Mouse (Mus musculus): ENCODE measurements at regions not wholly inside any gene's neighbourhood (a gene's known extent, or its start where the extent isn't known, plus 50 kb on each side); places are given as distances from the start of the nearest gene placed in this dataset. TPM values are rescaled to one million over a fixed set of nuclear protein-coding genes. Genes with fewer than 3 reads are reported as not detected.
A peak's percentile ranks its signal among the peaks of the same experiment; 100 is the strongest.

DNA sequence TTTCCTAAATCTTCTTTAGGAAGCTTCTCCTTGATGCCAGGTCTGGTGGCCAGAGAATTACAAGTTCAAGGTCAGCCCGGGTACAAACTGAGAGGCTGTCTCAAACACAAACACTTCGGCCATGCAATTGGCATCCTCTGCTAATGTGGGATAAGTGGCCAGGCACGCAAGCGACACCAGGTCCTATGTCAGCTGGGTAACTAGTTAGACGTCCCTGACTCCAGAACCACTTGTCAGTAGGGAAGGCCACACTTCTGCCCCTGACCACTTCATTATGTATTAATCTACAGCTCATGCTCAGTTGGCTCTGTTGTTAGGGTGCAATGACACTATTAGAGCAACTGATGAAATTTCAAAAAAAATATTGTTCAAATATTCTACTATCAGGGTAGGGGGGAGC lies 149.5 kb upstream of the Tshz3 start:
- Histone ChIP-seq H3K4me2 (no peak overlapping the region), H3K27me3 (no peaks in the 10 kb centered on the region), H3K9ac (no peak overlapping the region), H3K9me3 (no peaks in the 10 kb centered on the region), H3K36me3 (no peaks in the 10 kb centered on the region), H3K4me1 (no peaks in the 10 kb centered on the region), H3K27ac (no peak overlapping the region), H3K4me3 (no peak overlapping the region)
- ATAC-seq (ENCODE audit: borderline replicate concordance, extremely low read depth, low FRiP score, low TSS enrichment) = no peak
- WGBS = 74% methylated on average over 5 of the region's 5 CpGs

DNA sequence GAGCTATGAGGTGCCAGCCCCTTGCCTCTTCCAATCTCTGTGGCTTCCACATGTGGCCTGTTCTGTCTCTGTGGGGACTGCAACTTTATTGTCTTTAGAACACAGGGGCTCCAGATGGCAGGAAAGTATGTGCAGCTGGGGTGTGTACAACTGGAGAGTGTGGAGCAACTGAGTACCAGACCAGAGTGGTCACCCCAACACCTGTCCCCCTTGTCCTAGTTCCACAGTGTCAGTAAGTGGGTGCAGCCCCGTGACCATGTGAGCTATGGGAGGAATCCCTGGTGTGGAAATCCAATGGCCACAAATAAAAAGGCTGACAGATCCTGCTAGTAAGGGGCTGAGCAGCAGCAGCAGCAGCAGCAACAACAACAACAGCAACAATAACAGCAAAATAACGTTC lies 126.9 kb upstream of the Tshz3 start:
- H3K4me3 ChIP-seq = no peak overlapping the region
- no peaks in the 10 kb centered on the region for H3K36me3 ChIP-seq
- 84% methylated on average over 2 of the region's 2 CpGs for WGBS
- H3K9me3 ChIP-seq = no peaks in the 10 kb centered on the region
- no peaks in the 10 kb centered on the region for H3K4me1 ChIP-seq
- no peak for ATAC-seq (ENCODE audit: borderline replicate concordance, extremely low read depth, low FRiP score, low TSS enrichment)
- H3K9ac ChIP-seq = no peak overlapping the region
- no peak overlapping the region for H3K27ac ChIP-seq
- no peak overlapping the region for H3K4me2 ChIP-seq
- no peaks in the 10 kb centered on the region for H3K27me3 ChIP-seq

DNA sequence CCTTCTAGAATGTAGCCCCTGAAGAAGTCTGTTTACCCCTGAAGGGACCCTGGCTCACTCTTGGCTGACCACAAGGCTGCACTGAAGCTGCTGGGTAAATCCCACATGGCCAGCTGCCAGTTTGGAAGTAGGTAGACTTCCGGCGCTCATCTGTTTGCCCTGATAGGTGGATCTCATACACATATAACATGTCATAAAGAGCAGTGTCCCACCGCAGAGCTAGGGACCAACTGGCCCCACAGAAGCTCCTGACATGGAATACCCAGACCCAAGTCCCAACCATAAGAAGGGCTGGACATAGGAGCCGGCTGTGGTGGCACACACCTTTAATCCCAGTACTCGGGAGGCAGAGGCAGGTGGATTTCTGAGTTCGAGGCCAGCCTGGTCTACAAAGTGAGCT lies 115.8 kb upstream of the Tshz3 start:
- Histone ChIP-seq H3K4me2 (no peak overlapping the region), H3K36me3 (no peaks in the 10 kb centered on the region)
- 89% methylated on average over 6 of the region's 6 CpGs for WGBS

DNA sequence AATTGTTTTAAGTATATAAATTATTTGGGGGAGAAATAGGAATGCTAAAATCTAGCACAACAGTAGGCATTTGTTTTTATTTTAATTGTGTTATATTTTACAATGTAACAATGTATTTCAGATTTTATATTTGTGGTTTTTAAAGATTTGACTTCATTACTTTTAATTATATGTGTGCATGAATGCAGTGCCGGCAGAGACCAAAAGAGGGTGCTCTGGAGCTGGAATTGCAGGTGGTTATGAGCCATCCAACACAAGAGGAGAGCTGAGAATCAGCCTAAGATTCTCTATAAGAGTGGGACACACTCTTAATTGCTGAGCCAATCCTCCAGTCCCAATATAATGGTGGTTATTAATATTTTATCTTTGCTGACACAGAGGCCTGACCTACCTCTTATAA lies 112.9 kb upstream of the Tshz3 start:
- no peak for ATAC-seq (ENCODE audit: borderline replicate concordance, extremely low read depth, low FRiP score, low TSS enrichment)
- no peaks in the 10 kb centered on the region for H3K27me3 ChIP-seq
- no peaks in the 10 kb centered on the region for H3K36me3 ChIP-seq
- H3K4me2 ChIP-seq = no peak overlapping the region
- no peaks in the 10 kb centered on the region for H3K9me3 ChIP-seq
- no peaks in the 10 kb centered on the region for H3K4me1 ChIP-seq
- no peak overlapping the region for H3K9ac ChIP-seq
- 73% methylated on average over 1 of the region's 1 CpGs for WGBS
- no peak overlapping the region for H3K4me3 ChIP-seq
- H3K27ac ChIP-seq = no peak overlapping the region

More for the DNA sequence above, 115.8 kb upstream of the Tshz3 start:
- Histone ChIP-seq H3K9ac (no peak overlapping the region), H3K9me3 (no peaks in the 10 kb centered on the region), H3K27me3 (no peaks in the 10 kb centered on the region), H3K27ac (no peak overlapping the region), H3K4me3 (no peak overlapping the region), H3K4me1 (no peaks in the 10 kb centered on the region)
- no peak for ATAC-seq (ENCODE audit: borderline replicate concordance, extremely low read depth, low FRiP score, low TSS enrichment)

DNA sequence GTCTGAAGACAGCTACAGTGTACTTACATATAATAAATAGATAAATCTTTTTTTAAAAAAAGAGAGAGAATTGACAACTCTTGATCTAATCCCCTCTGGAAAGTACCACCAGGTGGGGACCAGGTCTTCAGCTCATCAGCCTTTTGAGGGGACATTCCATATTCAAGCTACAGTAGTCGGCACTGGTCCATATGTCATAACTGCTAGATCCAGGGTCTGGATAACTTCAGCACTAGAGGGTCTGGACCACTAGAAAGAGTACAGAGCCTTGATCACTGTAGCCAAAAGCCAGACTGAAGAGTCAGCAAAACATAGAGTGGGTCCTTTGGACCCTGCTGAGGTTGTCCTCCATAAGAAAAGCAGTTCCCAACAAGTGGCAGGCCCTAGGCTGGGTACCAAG lies 106.4 kb upstream of the Tshz3 start:
- 71% methylated on average over 1 of the region's 1 CpGs for WGBS
- H3K4me1 ChIP-seq = no peaks in the 10 kb centered on the region
- no peaks in the 10 kb centered on the region for H3K36me3 ChIP-seq
- no peak overlapping the region for H3K9ac ChIP-seq
- H3K4me3 ChIP-seq = no peak overlapping the region
- H3K27me3 ChIP-seq = no peaks in the 10 kb centered on the region
- ATAC-seq (ENCODE audit: borderline replicate concordance, extremely low read depth, low FRiP score, low TSS enrichment) = no peak
- no peak overlapping the region for H3K27ac ChIP-seq
- no peak overlapping the region for H3K4me2 ChIP-seq
- no peaks in the 10 kb centered on the region for H3K9me3 ChIP-seq

DNA sequence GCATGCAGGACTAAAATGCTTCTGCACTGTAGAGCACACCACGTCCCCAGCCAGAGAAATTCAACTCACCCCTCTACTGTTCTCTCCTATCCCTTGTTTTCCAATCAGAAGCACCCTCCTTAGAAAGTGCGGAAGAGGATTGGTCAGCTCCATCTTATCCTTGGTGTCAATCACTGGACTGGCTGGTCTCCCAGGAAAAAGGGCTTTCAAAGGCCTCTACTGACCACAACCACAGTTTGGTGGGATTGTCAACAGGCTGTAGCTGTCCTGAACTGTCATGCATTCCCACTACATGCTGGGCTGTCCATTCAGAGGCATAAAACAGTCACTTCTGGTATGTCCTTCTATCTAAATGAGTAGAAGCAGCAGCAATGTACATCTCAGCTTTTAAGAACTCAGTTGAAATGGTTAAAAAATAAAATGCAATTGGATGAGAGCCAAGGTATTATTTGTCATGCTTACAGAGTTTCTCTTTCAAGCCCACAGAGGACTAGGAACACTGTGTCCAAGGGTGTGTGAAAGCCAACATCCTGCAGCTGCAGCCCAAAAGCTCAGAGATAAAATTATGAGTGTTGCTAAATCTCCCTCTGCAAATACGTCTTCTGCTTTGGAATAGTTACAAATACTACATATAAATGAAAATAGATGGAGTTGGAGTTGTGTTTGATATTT lies 101.2 kb upstream of the Tshz3 start:
- 0 out of 2 replicates have a peak, but pooled peaks cover 4% of the 10 kb centered on the region for H3K9me3 ChIP-seq
- no peak overlapping the region for H3K4me3 ChIP-seq
- H3K4me1 ChIP-seq = peaks cover 5% of the 10 kb centered on the region; the same call in 1 of the 2 replicates
- no peaks in the 10 kb centered on the region for H3K27me3 ChIP-seq
- no peak overlapping the region for H3K9ac ChIP-seq
- no peak overlapping the region for H3K4me2 ChIP-seq
- H3K36me3 ChIP-seq = no peaks in the 10 kb centered on the region
- WGBS = 60% methylated on average over 3 of the region's 3 CpGs
- peak; percentile 90 for ATAC-seq (ENCODE audit: borderline replicate concordance, extremely low read depth, low FRiP score, low TSS enrichment)
- peak overlapping the region; percentile 72 for H3K27ac ChIP-seq

DNA sequence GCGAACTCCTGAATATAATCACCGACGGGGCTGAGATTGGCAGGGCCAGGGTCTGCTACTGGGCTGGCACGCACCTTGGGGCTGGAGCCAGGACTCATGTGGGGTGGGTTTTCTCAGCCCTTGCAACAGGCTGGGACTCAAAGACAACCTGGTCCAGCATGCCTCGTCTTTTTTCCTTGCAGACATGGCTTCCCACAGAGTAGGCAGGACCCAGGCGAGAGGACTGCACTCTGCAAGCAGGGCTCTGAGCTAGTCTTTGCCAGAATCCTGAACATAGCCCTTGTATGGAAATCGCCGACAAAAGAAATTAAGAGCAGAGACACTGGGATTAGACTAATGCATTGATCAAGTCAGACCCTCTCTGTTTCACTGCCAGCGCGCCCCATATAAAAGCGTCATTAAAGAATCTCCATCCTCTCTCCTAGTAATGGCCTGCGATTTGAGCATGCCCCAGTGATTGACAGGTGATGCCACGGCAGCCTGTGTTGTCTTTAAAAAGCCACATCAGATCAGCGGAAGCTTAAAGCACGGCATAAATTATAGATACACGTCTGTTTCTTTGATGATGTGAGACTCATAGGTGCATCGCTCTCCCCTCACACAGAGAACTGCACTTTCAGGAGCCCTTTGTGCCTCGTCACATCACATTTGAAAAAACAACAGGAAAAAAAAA lies 92.8 kb upstream of the Tshz3 start:
- Histone ChIP-seq H3K4me2 (no peak overlapping the region), H3K9ac (no peak overlapping the region), H3K4me1 (peaks cover 22% of the 10 kb centered on the region), H3K4me3 (no peak overlapping the region), H3K27me3 (no peaks in the 10 kb centered on the region), H3K9me3 (no peaks in the 10 kb centered on the region), H3K27ac (no peak overlapping the region), H3K36me3 (no peaks in the 10 kb centered on the region)
- ATAC-seq (ENCODE audit: borderline replicate concordance, extremely low read depth, low FRiP score, low TSS enrichment) = no peak
- WGBS = 67% methylated on average over 18 of the region's 18 CpGs

DNA sequence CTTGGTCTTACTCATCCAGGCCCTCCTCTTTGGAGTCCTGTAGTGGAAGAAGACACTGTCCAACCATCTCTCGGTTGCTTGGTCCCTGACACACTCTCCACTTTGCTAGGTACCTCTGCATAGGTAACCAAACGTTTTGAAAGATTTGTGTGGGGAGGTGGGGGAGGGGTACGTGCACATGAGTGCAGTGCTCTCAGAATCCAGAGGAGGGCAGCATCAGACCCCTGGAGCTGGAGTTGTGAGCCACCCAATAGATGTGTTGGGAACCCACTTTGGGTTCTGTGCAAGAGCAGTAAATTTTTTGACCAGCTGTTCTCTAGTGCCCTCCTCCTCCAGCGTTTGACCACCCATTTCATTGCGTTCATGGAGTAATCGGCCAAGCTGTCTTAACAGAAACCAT lies 77.7 kb upstream of the Tshz3 start:
- Histone ChIP-seq H3K4me2 (no peak overlapping the region), H3K9me3 (no peaks in the 10 kb centered on the region), H3K9ac (no peak overlapping the region), H3K4me1 (no peaks in the 10 kb centered on the region), H3K4me3 (no peak overlapping the region), H3K36me3 (no peaks in the 10 kb centered on the region), H3K27ac (no peak overlapping the region), H3K27me3 (no peaks in the 10 kb centered on the region)
- 73% methylated on average over 6 of the region's 6 CpGs for WGBS
- no peak for ATAC-seq (ENCODE audit: borderline replicate concordance, extremely low read depth, low FRiP score, low TSS enrichment)

DNA sequence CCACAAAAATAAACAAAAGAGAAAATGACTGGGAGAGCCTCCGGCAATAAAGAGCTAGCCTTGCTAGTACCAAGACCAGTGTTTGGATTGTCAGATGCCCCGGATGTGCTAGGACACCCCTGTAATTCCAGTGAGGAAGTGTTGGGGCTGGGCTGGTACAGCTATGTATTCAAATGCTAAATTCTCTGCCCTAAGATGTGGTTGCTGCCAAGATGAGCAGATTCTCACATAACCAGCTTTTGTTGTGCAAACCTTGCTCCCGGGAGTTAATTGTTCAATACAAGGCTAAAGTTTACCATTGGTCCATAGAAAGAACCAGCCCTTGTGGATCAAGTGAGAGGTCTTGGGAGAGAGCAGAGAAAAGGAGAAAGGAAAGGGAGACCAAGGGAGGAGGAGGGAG lies 53.7 kb upstream of the Tshz3 start:
- Histone ChIP-seq H3K4me2 (no peak overlapping the region), H3K9ac (no peak overlapping the region), H3K9me3 (no peaks in the 10 kb centered on the region), H3K36me3 (no peaks in the 10 kb centered on the region), H3K4me3 (no peak overlapping the region), H3K27me3 (no peaks in the 10 kb centered on the region), H3K4me1 (no peaks in the 10 kb centered on the region), H3K27ac (no peak overlapping the region)
- WGBS = 57% methylated on average over 3 of the region's 3 CpGs
- ATAC-seq (ENCODE audit: borderline replicate concordance, extremely low read depth, low FRiP score, low TSS enrichment) = no peak

Small RNA genes lying in the stretch of these regions (microRNA-seq; reads per million reads assigned to microRNA genes)
- gene Gm25247 = not detected
